Mouse (Mus musculus) bone marrow, adult 2 months (tissue): ENCODE results near the gene Thtpa. TPM values are rescaled to one million over a fixed set of nuclear protein-coding genes. Genes with fewer than 3 reads are reported as not detected.

ENCODE experiments used
- H3K27ac ChIP-seq: fragments of 200-500 bp; 2 replicates; pipeline ENCODE4 v1.5.1; 2012; ENCODE audit warnings: low read depth, mild to moderate bottlenecking, control low read depth, inconsistent platforms, low read length; ENCODE audit not compliant: control insufficient read depth, poor library complexity, insufficient read depth
- H3K4me1 ChIP-seq: fragments of 200-500 bp; 2 replicates; pipeline ENCODE4 v1.6.1; 2011; ENCODE audit warnings: low read length; ENCODE audit not compliant: control insufficient read depth, insufficient read depth
- H3K4me3 ChIP-seq: fragments of 200-500 bp; replicated peaks from 2 replicates; pipeline ENCODE3; 2011; ENCODE audit warnings: mild to moderate bottlenecking, low read depth, low read length, control low read depth; ENCODE audit not compliant: control insufficient read depth
- CTCF ChIP-seq: fragments of 200-500 bp; IDR thresholded peaks from 2 replicates; pipeline ENCODE4 v1.5.1; 2011; ENCODE audit warnings: low read length, control low read depth; ENCODE audit not compliant: control insufficient read depth, insufficient read depth
- POLR2A ChIP-seq: fragments of 200-500 bp; IDR thresholded peaks from 2 replicates; pipeline ENCODE4 v1.6.1; 2011; ENCODE audit warnings: low read depth, mild to moderate bottlenecking, control low read depth, low read length, borderline replicate concordance; ENCODE audit not compliant: control insufficient read depth
- WGBS: fragments of 180-500 bp; shearing (Covaris S2); methylation state at CpG from one replicate; pipeline ENCODE4 v1.1.7; 2018; 5-methylcytosine and 5-hydroxymethylcytosine counted together
- polyA plus RNA-seq: library from polyadenylated mRNA; stranded (reverse); fragments of >200 nt; gene quantifications from 2 replicates; pipeline ENCODE4 v1.2.4, GENCODE M21; 2011; ENCODE audit warnings: low replicate concordance; ENCODE audit not compliant: missing spikeins, insufficient read depth, insufficient read length

Thtpa gene
- polyA plus RNA-seq, 1 experiment = 6.5 TPM

DNA sequence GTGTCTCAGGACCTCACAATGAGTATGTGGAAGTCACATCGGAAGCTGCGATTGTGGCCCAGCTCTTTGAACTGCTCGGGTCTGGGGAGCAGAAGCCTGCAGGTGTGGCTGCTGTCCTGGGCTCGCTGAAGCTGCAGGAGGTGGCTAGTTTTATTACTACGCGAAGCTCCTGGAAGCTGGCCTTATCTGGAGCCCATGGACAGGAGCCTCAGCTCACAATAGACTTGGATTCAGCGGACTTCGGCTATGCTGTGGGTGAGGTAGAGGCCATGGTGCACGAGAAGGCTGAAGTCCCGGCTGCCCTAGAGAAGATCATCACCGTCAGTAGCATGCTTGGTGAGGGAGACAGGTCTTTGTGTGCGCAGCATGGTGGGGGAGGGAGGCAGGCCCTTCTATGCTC is 1.1 kb downstream of the Thtpa start:
- peak overlapping the region; percentile 78 for H3K4me3 ChIP-seq
- H3K4me1 ChIP-seq = peaks cover 4% of the 10 kb centered on the region
- TF ChIP-seq CTCF (no peak), POLR2A (no peak)
- no peak overlapping the region for H3K27ac ChIP-seq
- WGBS = 64% methylated on average over 12 of the region's 12 CpGs

DNA sequence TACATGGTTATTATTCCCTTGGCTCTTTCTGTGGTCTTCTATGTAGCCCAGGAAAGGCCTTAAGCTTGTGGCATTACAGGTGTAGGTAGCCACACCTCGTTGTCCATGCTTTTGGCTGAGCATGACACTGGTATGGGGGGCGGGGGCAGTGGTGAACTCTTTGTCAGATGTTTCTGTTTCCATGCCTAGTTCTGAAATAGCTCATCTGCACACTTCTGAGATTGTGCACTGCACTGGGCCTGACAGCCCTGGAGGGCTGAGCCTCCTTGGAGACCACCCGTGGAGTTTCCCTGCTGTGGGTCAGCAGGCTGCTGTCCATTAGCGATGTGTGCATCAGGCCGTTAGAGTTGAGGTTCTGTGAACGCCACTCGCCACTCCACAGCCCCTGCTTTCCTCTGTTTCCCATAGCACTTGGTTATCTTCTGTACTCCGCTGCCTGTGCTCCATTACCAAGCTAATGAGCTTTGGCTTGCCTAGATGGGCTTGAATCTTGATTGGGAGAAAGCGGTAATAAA is 2.0 kb downstream of the Thtpa start:
- no peak for TF ChIP-seq CTCF
- TF ChIP-seq POLR2A = no peak
- no peak overlapping the region for H3K4me3 ChIP-seq
- peaks cover 4% of the 10 kb centered on the region for H3K4me1 ChIP-seq
- no peak overlapping the region for H3K27ac ChIP-seq
- 86% methylated on average over 9 of the region's 9 CpGs for WGBS

DNA sequence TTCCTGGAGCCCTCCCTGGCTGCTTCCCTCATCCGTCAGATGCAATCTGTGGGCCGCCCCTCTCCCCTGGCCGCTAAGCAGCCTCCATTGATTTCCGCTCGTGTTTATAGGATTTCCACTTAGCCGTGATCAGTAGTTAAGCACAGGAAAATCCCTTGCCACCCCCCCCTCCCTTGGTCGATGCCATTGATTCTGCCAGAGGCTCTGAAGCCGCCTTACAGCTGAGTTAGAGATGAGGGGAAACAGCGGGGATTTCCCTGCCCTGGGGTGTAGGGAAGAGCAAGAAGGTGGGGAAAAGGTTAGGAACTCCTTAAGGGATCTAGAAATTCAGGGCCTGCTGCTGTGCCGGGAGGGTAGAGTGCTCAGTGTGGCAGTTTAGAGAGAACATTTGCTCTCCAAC is 3.1 kb downstream of the Thtpa start:
- WGBS = 80% methylated on average over 10 of the region's 10 CpGs
- TF ChIP-seq CTCF = no peak
- no peak for TF ChIP-seq POLR2A
- no peak overlapping the region for H3K27ac ChIP-seq
- no peak overlapping the region for H3K4me3 ChIP-seq
- peaks cover 4% of the 10 kb centered on the region for H3K4me1 ChIP-seq

DNA sequence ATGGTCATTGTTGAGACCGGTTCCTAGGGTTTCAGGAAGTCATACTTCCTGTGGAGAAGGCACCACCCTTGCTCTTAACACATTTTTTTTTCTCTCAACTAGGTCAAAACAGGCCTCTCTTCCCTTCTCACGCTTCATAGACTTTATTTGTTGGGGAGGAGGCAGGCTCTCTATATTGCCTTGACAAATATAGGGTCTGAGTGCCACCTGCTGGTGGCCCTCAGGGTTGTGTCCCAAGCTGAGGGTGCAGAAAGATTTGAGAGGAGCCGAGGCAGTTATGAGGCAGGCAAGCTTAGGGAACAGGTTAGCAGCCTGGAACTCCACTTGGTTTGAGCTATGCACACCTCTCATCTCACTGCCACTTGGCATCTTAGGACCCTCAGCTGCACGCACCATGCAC is 3.5 kb downstream of the Thtpa start:
- Histone ChIP-seq H3K27ac (no peak overlapping the region), H3K4me1 (peaks cover 4% of the 10 kb centered on the region), H3K4me3 (no peak overlapping the region)
- TF ChIP-seq POLR2A (no peak), CTCF (peak; percentile 57)
- WGBS = 44% methylated on average over 4 of the region's 4 CpGs

DNA sequence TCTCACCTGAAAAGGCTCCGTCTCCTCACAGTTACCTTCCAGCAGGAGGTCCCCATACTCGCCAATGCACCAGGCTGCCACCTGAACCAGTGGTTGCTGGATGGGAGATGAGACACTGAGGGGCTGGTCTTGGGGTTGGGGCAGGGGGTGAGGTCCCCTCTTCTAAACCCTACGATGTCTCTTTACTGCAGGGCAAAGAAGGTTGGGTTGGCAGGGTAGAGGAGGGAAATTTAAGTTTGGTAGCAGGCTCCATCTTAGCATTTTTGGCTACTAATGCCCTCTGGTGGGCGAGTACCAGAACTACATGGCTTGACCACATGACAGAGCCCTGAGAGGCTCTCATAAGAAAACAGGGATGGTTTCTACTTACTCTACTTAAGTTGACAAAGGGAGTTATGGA is 7.0 kb downstream of the Thtpa start:
- Histone ChIP-seq H3K27ac (no peak overlapping the region), H3K4me3 (no peak overlapping the region), H3K4me1 (peaks cover 2% of the 10 kb centered on the region)
- no peak for TF ChIP-seq POLR2A
- peak; percentile 50 for TF ChIP-seq CTCF
- WGBS = 49% methylated on average over 4 of the region's 4 CpGs

DNA sequence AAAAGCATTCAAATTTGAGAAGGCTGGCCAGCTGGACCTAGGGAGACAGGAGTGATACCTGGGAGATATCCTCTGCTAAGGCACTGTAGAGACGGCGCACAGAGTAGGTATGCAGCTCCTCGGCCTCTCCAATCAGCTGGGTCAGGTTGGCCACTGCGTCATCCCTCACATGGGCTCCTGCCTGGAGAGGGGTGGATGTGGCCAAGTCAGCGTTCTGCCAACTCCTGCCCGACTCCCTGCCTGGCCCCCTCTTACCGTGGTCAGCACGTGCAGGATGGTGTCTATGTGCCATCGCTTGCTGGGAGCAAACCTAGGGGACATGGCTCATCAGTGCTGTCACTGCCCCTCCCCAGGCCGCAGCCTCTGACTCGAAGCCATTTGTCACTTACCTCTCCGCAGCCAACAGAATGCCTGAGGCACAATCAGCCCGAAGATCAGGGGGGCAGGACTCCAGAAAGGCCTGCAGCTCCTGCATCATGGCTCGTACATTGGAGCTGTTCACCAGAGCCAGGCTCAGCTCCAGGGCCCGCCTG is 7.7 kb downstream of the Thtpa start:
- Histone ChIP-seq H3K4me3 (no peak overlapping the region), H3K27ac (no peak overlapping the region), H3K4me1 (peaks cover 2% of the 10 kb centered on the region)
- peak; percentile 16; the same call in 1 of the 2 replicates for TF ChIP-seq POLR2A
- no peak for TF ChIP-seq CTCF
- WGBS = 82% methylated on average over 15 of the region's 15 CpGs

DNA sequence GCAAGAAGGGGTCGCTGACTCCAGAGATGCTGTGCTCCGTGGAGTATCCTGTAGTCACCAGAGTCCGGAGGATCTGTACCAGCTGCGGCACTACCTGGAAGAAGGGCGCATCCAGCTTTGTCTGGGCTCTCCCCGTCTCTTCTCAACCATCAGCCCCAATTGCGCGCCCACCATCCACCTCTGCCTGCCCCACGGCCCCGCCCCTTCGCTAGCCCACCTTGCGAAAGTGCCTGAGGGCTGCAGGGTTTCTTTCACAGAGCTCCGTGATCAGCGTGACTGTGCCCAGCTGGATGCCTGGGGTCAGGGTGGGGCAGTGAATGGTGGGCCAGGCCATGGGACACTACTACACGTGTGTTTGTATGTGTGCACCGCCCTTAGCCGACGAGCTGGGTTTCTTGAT is 9.8 kb downstream of the Thtpa start:
- H3K4me3 ChIP-seq = no peak overlapping the region
- peaks cover 2% of the 10 kb centered on the region for H3K4me1 ChIP-seq
- WGBS = 90% methylated on average over 18 of the region's 18 CpGs
- no peak for TF ChIP-seq POLR2A
- TF ChIP-seq CTCF = no peak
- H3K27ac ChIP-seq = no peak overlapping the region

DNA sequence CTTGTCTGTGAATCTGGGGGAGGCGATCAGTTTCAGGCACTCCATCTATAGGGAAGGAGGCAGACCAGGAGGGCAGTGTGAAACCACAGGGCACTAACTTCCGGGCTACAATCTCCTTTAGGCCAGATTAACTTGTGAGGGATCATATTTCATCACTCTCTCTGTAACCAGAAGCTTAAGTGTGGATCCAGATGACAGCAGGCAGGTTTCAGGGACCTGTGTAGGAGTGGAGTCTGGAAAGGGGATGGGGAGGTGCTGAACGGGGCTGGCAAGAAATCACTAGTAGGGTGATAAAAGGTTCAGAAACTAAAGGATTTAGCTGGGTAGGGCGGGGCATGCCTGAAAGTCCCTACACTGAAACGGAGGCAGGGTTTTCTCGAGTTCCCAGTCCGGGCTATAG is 10.8 kb downstream of the Thtpa start:
- Histone ChIP-seq H3K4me1 (peaks cover 2% of the 10 kb centered on the region), H3K27ac (no peak overlapping the region), H3K4me3 (no peak overlapping the region)
- WGBS = 10% methylated on average over 7 of the region's 7 CpGs
- no peak for TF ChIP-seq POLR2A
- no peak for TF ChIP-seq CTCF
